Mouse (Mus musculus) cerebral cortex, adult 2 months (tissue): ENCODE data around the gene Vmn1r48.

Experiments
- WGBS: fragments of 180-500 bp; shearing (Covaris S2); methylation state at CpG from one replicate; pipeline ENCODE4 v1.1.7; 2018; 5-methylcytosine and 5-hydroxymethylcytosine counted together

Vmn1r48 gene

DNA sequence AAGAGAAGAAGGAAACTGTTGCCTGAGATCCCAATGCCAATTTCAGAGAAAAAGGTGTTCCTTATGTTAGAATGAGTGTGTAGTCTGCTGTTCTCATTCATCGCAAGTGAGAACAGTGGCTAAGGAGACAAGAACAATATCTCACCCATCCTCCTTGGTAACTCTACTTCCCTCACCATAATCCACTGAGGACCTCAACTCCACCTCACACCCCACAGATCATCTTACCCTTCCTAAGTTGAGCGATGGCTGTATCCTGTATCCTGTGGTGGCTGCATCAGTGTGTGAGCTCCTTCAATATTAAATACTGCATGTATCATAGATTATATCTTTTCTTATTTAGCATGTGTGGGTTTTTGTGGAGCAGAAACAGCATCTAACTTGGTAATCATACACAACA lies at the start of gene Vmn1r48:
TSS of gene Vmn1r48 (minus strand) at position 101 of the 400 bp plus-strand sequence.
- WGBS: no CpG with 5 or more reads among the region's 2 CpGs

DNA sequence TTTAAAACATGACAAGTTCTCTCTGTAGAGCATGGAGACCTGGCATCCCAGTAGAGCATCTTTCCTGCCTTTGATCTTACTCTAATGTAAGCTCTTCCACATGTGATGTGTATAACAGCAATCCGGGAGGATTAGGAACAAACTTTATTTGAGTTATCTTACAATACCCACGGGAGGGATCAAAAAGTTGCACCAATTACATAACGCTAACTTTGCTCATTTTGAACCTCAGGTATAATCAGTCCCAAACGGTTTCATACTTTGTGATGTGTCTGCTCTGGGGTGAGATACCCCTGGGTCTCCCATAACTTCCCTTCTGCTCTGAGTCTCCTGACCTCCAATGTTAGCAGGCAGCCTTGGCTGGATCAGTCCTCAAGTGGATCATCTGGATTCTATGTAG lies 41.8 kb upstream of the Vmn1r48 start, which contains the start of gene Vmn1r49:
TSS of gene Vmn1r49 (minus strand) at position 101 of the 400 bp plus-strand sequence.
- WGBS: 77% methylated on average over 4 of the region's 4 CpGs

DNA sequence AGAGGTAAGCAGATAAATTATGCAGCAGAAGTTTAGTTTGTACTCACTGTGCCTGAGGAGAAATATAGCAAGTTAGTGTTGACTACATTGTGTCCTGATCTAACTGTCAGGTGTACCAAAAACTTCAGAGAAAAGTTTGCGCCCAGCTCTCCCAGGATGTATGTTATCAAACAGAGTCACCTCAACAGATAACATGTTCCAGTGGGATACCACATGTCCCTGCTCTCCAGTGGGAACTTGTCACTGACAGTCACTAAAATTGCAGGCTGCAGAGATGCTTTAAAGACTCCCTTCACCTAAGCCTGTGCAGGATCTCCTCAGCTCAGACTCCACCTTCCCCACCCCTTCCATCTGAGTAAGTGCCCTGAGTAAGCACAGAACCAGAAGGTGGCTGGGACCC lies 20.8 kb downstream of the Vmn1r48 start, which contains the start of gene Vmn1r47:
TSS of gene Vmn1r47 (plus strand) at position 301 of the 400 bp plus-strand sequence.
- 97% methylated on average over 1 of the region's 1 CpGs for WGBS

DNA sequence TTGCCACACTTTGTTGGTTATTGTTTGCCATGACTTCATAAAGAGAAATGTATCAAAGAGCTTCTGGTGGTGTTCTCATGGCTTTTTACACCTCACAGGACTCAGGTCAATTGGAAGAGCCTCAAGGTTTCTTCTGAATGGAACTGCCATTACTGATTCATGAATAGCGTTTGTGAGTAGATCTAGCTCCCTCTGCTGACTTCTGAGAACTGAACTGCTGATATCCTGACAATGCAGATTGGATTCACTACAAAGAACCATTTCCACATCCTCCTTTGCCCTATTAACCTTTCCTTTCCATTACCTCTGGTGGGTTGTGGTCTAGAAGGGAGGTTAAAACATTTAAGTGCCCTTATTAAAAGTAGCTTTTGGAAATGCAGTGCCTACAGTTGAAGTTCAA lies 50.7 kb downstream of the Vmn1r48 start:
- 21% methylated on average over 1 of the region's 1 CpGs for WGBS
